Mouse (Mus musculus): Measurements from ENCODE around the gene Sult3a2. TPM values are rescaled to one million over a fixed set of nuclear protein-coding genes. Genes with fewer than 3 reads are reported as not detected.
"Not testable (repeated sequence)": the region's sequence is repeated elsewhere in the genome, so short reads cannot be mapped to it uniquely, and the experiment has no call there.

Sult3a2 gene
- polyA plus RNA-seq (2012; fragmentation: generic; extraction: Trizol) = not detected

DNA sequence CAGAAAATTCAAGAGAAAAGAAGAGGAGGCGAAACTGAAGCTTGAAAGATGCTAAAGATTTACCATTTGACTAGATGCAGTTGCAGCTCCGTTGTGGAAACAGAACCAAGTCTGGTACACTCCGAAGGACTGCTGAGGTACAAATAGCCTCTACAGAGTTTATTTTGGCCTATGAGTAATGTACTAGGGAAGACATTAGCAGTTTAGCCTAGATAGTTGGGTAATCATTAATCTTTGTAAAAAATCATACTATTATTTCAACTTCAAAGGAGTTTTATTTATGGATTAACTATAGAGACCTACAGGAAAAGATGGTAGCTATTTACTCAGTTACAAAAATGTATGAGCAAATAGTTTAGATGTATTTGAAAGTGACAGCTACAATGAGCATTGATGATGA, at the start of gene Sult3a2:
Sult3a2 (minus strand) TSS at position 101 of the 400 bp plus-strand sequence.
- no peak for TF ChIP-seq TCF12 (IDR thresholded peaks at IDR 0.05; ENCODE audit: insufficient read depth, poor library complexity, severe bottlenecking)
- no peak for TF ChIP-seq USF1 (IDR thresholded peaks at IDR 0.05; ENCODE audit: low read depth)
- no peak for TF ChIP-seq MAX (IDR thresholded peaks at IDR 0.05; ENCODE audit: low read depth)
- TF ChIP-seq E2F4 (IDR thresholded peaks at IDR 0.05; ENCODE audit: insufficient read depth) = no peak
- TF ChIP-seq POLR2A (IDR thresholded peaks at IDR 0.05; ENCODE audit: insufficient read length, low read depth) = no peak
- no peak for TF ChIP-seq MYOD1 (IDR thresholded peaks at IDR 0.05; ENCODE audit: control insufficient read depth in 1 of 3, insufficient read length in 2 of 3, low read depth in 2 of 3)
- no peak for TF ChIP-seq MYOG (IDR thresholded peaks at IDR 0.05; ENCODE audit: control insufficient read depth in 1 of 3, insufficient read depth in 1 of 3, insufficient read length in 2 of 3, low read depth in 2 of 3)
- TF ChIP-seq TCF3 (IDR thresholded peaks at IDR 0.05; ENCODE audit: insufficient read length, low read depth) = no peak
- Histone ChIP-seq H3K4me2 (ENCODE audit: low read depth) (no peak within 1 kb of the TSS), H3K4me3 (no peak within 1 kb of the TSS)

DNA sequence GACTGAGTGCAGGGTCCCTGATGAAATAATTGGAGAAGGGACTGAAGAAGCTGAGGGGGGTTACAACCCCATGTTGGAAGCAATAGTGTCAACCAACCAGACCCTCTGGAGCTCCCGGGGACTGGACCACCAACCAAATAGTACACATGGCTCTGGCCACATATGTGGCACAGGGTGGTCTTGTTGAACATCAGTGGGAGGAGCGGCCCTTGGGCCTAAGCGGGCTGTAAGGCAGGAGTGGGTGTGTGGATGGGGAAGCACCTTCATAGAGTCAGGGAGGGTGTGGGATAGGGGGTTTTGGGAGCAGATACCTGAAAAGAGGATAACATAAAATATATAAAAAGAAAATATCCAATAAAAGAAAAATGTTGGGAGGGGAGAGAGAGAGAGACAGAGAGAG, 34.4 kb upstream of the Sult3a2 start:
- H3K27me3 ChIP-seq (ENCODE audit: control insufficient read depth, insufficient read depth, insufficient read length) = no peaks in the 10 kb centered on the region
- no peak overlapping the region for H3K4me2 ChIP-seq (ENCODE audit: low read depth)
- no peak for TF ChIP-seq USF1 (IDR thresholded peaks at IDR 0.05; ENCODE audit: low read depth)
- no peak for TF ChIP-seq REST (IDR thresholded peaks at IDR 0.05; ENCODE audit: insufficient read depth, insufficient read length)
- TF ChIP-seq MYOG (IDR thresholded peaks at IDR 0.05; ENCODE audit: control insufficient read depth in 1 of 3, insufficient read depth in 1 of 3, insufficient read length in 2 of 3, low read depth in 2 of 3) = no peak
- TF ChIP-seq POLR2A (IDR thresholded peaks at IDR 0.05; ENCODE audit: insufficient read length, low read depth) = no peak
- no peak for TF ChIP-seq SRF (IDR thresholded peaks at IDR 0.05; ENCODE audit: control insufficient read depth, insufficient read length, low read depth)
- TF ChIP-seq POLR2AphosphoS2 (IDR thresholded peaks at IDR 0.05; ENCODE audit: insufficient read length, low read depth) = no peak
- no peak for TF ChIP-seq TCF12 (IDR thresholded peaks at IDR 0.05; ENCODE audit: insufficient read depth, poor library complexity, severe bottlenecking)
- TF ChIP-seq MYOD1 (IDR thresholded peaks at IDR 0.05; ENCODE audit: control insufficient read depth in 1 of 3, insufficient read length in 2 of 3, low read depth in 2 of 3) = no peak
- TF ChIP-seq CEBPB (IDR thresholded peaks at IDR 0.05; ENCODE audit: insufficient read depth, poor library complexity, severe bottlenecking) = no peak
- TF ChIP-seq MAX (IDR thresholded peaks at IDR 0.05; ENCODE audit: low read depth) = no peak
- TF ChIP-seq E2F4 (IDR thresholded peaks at IDR 0.05; ENCODE audit: insufficient read depth) = no peak
- TF ChIP-seq TCF3 (IDR thresholded peaks at IDR 0.05; ENCODE audit: insufficient read length, low read depth) = no peak
- no peaks in the 10 kb centered on the region for H3K36me3 ChIP-seq (ENCODE audit: control insufficient read depth, insufficient read depth)
- H3K4me3 ChIP-seq = no peak overlapping the region
- H3K79me2 ChIP-seq (ENCODE audit: control insufficient read depth, insufficient read depth) = no peaks in the 10 kb centered on the region
- H3ac ChIP-seq (ENCODE audit: control insufficient read depth, insufficient read length) = no peak overlapping the region

More for the DNA sequence above, at the start of gene Sult3a2:
- Histone ChIP-seq H3K79me2 (ENCODE audit: control insufficient read depth, insufficient read depth) (no peaks in the 10 kb centered on the region), H3K27me3 (ENCODE audit: control insufficient read depth, insufficient read depth, insufficient read length) (no peaks in the 10 kb centered on the region), H3ac (ENCODE audit: control insufficient read depth, insufficient read length) (no peak within 1 kb of the TSS), H3K36me3 (ENCODE audit: control insufficient read depth, insufficient read depth) (no peaks in the 10 kb centered on the region)

DNA sequence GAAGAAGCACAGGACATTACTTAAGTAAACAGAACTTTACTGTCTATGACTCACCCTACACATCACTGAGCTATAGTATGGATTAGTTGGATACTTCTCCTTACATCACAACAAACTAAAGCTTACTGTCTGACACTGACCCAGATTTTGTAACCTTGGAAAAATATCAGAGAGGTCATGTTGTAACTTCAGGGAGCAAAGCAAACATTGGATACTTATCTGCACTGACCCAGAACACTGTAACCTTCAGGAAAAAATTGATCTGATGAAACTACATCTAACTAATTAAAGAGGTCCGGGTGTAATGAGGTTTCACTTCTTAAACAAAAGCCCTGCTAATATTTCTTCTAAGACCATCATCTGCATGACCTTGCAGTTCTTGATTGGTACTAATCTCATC, 30.4 kb upstream of the Sult3a2 start:
- Histone ChIP-seq H3K4me3 (no peak overlapping the region), H3K36me3 (ENCODE audit: control insufficient read depth, insufficient read depth) (no peaks in the 10 kb centered on the region), H3K27me3 (ENCODE audit: control insufficient read depth, insufficient read depth, insufficient read length) (no peaks in the 10 kb centered on the region), H3K79me2 (ENCODE audit: control insufficient read depth, insufficient read depth) (no peaks in the 10 kb centered on the region), H3ac (ENCODE audit: control insufficient read depth, insufficient read length) (no peak overlapping the region), H3K4me2 (ENCODE audit: low read depth) (no peak overlapping the region)
- TF ChIP-seq MYOG (IDR thresholded peaks at IDR 0.05; ENCODE audit: control insufficient read depth in 1 of 3, insufficient read depth in 1 of 3, insufficient read length in 2 of 3, low read depth in 2 of 3) (no peak), MAX (IDR thresholded peaks at IDR 0.05; ENCODE audit: low read depth) (no peak), POLR2AphosphoS2 (IDR thresholded peaks at IDR 0.05; ENCODE audit: insufficient read length, low read depth) (no peak), E2F4 (IDR thresholded peaks at IDR 0.05; ENCODE audit: insufficient read depth) (no peak), CEBPB (IDR thresholded peaks at IDR 0.05; ENCODE audit: insufficient read depth, poor library complexity, severe bottlenecking) (no peak), POLR2A (IDR thresholded peaks at IDR 0.05; ENCODE audit: insufficient read length, low read depth) (no peak), TCF12 (IDR thresholded peaks at IDR 0.05; ENCODE audit: insufficient read depth, poor library complexity, severe bottlenecking) (no peak), TCF3 (IDR thresholded peaks at IDR 0.05; ENCODE audit: insufficient read length, low read depth) (no peak), SRF (IDR thresholded peaks at IDR 0.05; ENCODE audit: control insufficient read depth, insufficient read length, low read depth) (no peak), REST (IDR thresholded peaks at IDR 0.05; ENCODE audit: insufficient read depth, insufficient read length) (no peak), USF1 (IDR thresholded peaks at IDR 0.05; ENCODE audit: low read depth) (no peak), MYOD1 (IDR thresholded peaks at IDR 0.05; ENCODE audit: control insufficient read depth in 1 of 3, insufficient read length in 2 of 3, low read depth in 2 of 3) (no peak)

DNA sequence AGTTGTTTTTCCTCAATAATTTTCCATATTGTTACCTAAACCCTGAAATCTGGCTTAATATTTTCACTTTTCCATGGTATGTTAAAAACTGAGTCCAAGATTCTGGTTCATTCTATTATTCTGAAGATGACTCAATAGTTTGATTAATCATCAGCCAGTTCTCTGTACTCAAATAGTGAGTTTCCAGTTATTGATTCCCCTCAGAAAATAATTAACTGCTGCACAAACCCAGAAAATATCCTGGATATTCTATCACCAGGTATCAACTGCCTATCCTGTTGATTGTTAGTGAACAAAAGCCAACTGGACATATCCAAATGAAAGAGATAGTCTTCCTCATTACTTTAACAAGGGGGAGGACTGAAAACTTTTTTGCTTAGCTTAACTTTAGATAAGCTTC, 27.8 kb upstream of the Sult3a2 start:
- H3ac ChIP-seq (ENCODE audit: control insufficient read depth, insufficient read length) = no peak overlapping the region

DNA sequence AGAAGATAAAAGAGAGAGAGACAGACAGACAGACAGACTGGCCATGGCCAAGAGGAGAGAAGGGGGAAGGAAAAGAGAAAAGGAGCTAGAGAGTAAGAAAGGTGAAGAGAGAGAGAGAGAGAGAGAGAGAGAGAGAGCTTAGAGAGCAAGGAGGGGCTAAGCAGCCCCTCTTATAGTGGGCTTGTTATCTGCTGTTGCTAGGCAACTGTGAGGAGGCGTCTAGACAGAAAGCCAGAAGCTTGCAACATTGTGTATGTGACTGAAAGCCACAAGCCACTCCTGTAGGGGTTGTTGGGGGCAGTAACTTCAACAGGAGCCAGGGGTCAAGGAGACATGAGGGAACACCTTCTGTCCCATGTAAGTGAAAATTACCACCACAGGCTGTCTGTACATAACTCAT, 25.3 kb upstream of the Sult3a2 start:
- no peak overlapping the region for H3ac ChIP-seq (ENCODE audit: control insufficient read depth, insufficient read length)
- no peaks in the 10 kb centered on the region for H3K36me3 ChIP-seq (ENCODE audit: control insufficient read depth, insufficient read depth)
- no peak overlapping the region for H3K4me3 ChIP-seq
- no peaks in the 10 kb centered on the region for H3K79me2 ChIP-seq (ENCODE audit: control insufficient read depth, insufficient read depth)
- H3K27me3 ChIP-seq (ENCODE audit: control insufficient read depth, insufficient read depth, insufficient read length) = no peaks in the 10 kb centered on the region
- TF ChIP-seq MYOD1 (IDR thresholded peaks at IDR 0.05; ENCODE audit: control insufficient read depth in 1 of 3, insufficient read length in 2 of 3, low read depth in 2 of 3) (no peak), TCF12 (IDR thresholded peaks at IDR 0.05; ENCODE audit: insufficient read depth, poor library complexity, severe bottlenecking) (no peak), CEBPB (IDR thresholded peaks at IDR 0.05; ENCODE audit: insufficient read depth, poor library complexity, severe bottlenecking) (no peak), MYOG (IDR thresholded peaks at IDR 0.05; ENCODE audit: control insufficient read depth in 1 of 3, insufficient read depth in 1 of 3, insufficient read length in 2 of 3, low read depth in 2 of 3) (no peak), REST (IDR thresholded peaks at IDR 0.05; ENCODE audit: insufficient read depth, insufficient read length) (no peak), SRF (IDR thresholded peaks at IDR 0.05; ENCODE audit: control insufficient read depth, insufficient read length, low read depth) (no peak), USF1 (IDR thresholded peaks at IDR 0.05; ENCODE audit: low read depth) (no peak), TCF3 (IDR thresholded peaks at IDR 0.05; ENCODE audit: insufficient read length, low read depth) (no peak), POLR2A (IDR thresholded peaks at IDR 0.05; ENCODE audit: insufficient read length, low read depth) (no peak), MAX (IDR thresholded peaks at IDR 0.05; ENCODE audit: low read depth) (no peak), E2F4 (IDR thresholded peaks at IDR 0.05; ENCODE audit: insufficient read depth) (no peak), POLR2AphosphoS2 (IDR thresholded peaks at IDR 0.05; ENCODE audit: insufficient read length, low read depth) (no peak)
- no peak overlapping the region for H3K4me2 ChIP-seq (ENCODE audit: low read depth)

More for the DNA sequence above, 27.8 kb upstream of the Sult3a2 start:
- TF ChIP-seq MAX (IDR thresholded peaks at IDR 0.05; ENCODE audit: low read depth) (no peak), CEBPB (IDR thresholded peaks at IDR 0.05; ENCODE audit: insufficient read depth, poor library complexity, severe bottlenecking) (no peak), USF1 (IDR thresholded peaks at IDR 0.05; ENCODE audit: low read depth) (no peak), POLR2A (IDR thresholded peaks at IDR 0.05; ENCODE audit: insufficient read length, low read depth) (no peak)
- Histone ChIP-seq H3K4me3 (no peak overlapping the region), H3K4me2 (ENCODE audit: low read depth) (no peak overlapping the region), H3K27me3 (ENCODE audit: control insufficient read depth, insufficient read depth, insufficient read length) (no peaks in the 10 kb centered on the region), H3K36me3 (ENCODE audit: control insufficient read depth, insufficient read depth) (no peaks in the 10 kb centered on the region), H3K79me2 (ENCODE audit: control insufficient read depth, insufficient read depth) (no peaks in the 10 kb centered on the region)

DNA sequence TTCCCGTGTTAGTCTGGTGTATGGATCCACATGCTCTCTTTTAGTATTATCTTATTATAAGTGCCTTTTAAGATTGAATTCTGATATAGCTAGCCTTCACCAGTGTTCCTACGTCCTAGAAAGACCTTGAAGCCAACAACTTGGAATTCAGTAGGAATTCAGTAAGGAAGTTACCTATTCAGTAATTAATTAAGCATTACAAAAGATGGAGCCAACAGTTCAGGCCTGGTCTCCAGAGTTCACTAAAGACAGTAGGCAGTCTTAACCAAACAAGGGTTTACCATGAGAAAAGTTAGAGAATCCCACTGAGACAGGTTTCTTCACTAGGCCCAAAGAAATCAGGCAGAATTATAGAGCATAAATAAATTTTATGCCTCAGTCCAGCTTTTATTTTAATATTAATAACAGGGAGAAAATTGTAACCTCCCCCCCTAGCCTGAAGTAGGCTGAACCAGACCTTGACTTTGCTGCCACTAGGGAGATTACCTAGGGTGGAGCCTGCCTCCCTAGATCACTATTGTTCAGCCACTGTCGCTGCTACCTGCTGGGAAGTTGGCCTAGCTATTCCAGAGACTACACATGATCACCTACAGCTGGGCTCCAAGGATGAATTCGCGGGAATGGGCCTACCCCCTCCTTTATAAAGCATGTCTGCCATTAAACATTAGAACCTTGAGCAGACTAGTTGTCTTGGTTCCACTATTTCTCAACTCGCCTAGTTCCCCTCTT, 10.9 kb upstream of the Sult3a2 start:
- not testable (repeated sequence) for H3K4me2 ChIP-seq (ENCODE audit: low read depth); H3K27me3 ChIP-seq (ENCODE audit: control insufficient read depth, insufficient read depth, insufficient read length); H3K4me3 ChIP-seq; H3K79me2 ChIP-seq (ENCODE audit: control insufficient read depth, insufficient read depth); H3K36me3 ChIP-seq (ENCODE audit: control insufficient read depth, insufficient read depth); H3ac ChIP-seq (ENCODE audit: control insufficient read depth, insufficient read length)

DNA sequence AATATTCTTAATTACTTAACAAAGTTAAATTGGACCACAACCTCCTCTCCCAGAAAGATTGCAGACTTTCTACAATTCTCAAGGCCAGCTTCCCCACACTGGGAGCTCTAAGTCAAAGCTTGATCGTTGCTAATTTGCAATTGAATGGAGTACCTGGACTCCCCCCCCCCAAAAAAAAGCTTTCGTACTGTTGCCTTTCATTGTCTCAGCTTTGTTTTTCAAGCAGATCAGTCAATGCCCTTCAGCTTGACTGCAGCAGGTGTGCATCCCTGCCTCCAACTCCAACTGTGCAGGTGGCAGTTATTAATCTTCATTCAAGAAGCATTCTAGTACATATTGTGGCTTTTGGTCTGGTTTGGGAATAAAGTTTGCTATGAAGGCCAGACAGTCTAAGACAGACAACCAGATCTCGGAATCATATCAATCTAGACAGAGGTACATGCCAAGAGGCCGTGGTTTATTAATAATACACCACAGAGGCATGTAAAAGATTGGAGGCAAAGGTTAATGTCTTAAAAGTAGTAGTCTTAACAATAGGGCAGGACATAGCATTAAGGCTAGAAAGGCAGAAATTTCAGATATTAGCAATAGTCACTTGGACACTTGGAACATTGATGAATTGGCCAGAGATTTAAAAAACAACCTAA, 9.9 kb upstream of the Sult3a2 start:
- not testable (repeated sequence) for H3K27me3 ChIP-seq (ENCODE audit: control insufficient read depth, insufficient read depth, insufficient read length); H3ac ChIP-seq (ENCODE audit: control insufficient read depth, insufficient read length); H3K36me3 ChIP-seq (ENCODE audit: control insufficient read depth, insufficient read depth); H3K4me3 ChIP-seq; H3K79me2 ChIP-seq (ENCODE audit: control insufficient read depth, insufficient read depth); H3K4me2 ChIP-seq (ENCODE audit: low read depth)
